Mouse (Mus musculus) liver, embryonic 14.5 days (tissue): Measurements from ENCODE around the gene Gas7. TPM values are rescaled to one million over a fixed set of nuclear protein-coding genes. Genes with fewer than 3 reads are reported as not detected.

Experiments
- ATAC-seq: fragments of 200-750 bp; cut with Nextera tagmentation; 2 replicates; pipeline ENCODE4 v1.8.0; 2017; ENCODE audit warnings: moderate number of reproducible peaks, mild to moderate bottlenecking, moderate library complexity; ENCODE audit not compliant: insufficient read depth
- DNase-seq, 3 experiments: peaks; one replicate each; pipeline ENCODE4 v3.0.0-alpha.2; 2012 to 2013; ENCODE audit warnings: low read depth in 3 of 3, low spot score in 3 of 3
- H3K27ac ChIP-seq: fragments of 300-500 bp; sonication (generic); 2 replicates; pipeline ENCODE4 v1.5.1; 2014; ENCODE audit warnings: moderate library complexity, mild to moderate bottlenecking, control low read depth, inconsistent platforms
- H3K27me3 ChIP-seq: fragments of 300-500 bp; sonication (generic); 2 replicates; pipeline ENCODE4 v1.6.1; 2014; ENCODE audit warnings: mild to moderate bottlenecking, low read length, moderate library complexity; ENCODE audit not compliant: control insufficient read depth, insufficient read depth
- H3K36me3 ChIP-seq: fragments of 300-500 bp; sonication (generic); replicated peaks from 2 replicates; pipeline ENCODE4 v1.6.1; 2014; ENCODE audit warnings: low read depth; ENCODE audit not compliant: control insufficient read depth, insufficient read depth
- H3K4me1 ChIP-seq, 2 experiments: fragments of 200-500 bp in 1 of 2; fragments of 300-500 bp in 1 of 2; sonication (generic) in 1 of 2; replicated peaks; 2 replicates each; pipeline ENCODE4 v1.6.1; 2012 to 2014; ENCODE audit warnings: antibody characterized with exemption in 1 of 2, inconsistent platforms in 1 of 2, low read length in 1 of 2; ENCODE audit not compliant: control insufficient read depth in 2 of 2, insufficient read depth in 2 of 2
- H3K4me2 ChIP-seq: fragments of 300-500 bp; sonication (generic); 2 replicates; pipeline ENCODE4 v1.6.1; 2014; ENCODE audit warnings: low read depth, mild to moderate bottlenecking, control low read depth, moderate library complexity
- H3K4me3 ChIP-seq, 2 experiments: fragments of 200-500 bp in 1 of 2; fragments of 300-500 bp in 1 of 2; sonication (generic) in 1 of 2; 2 replicates each; pipeline ENCODE4 v1.5.1; 2012 to 2014; ENCODE audit warnings: low read depth in 2 of 2, low read length in 2 of 2, mild to moderate bottlenecking in 2 of 2, control low read depth in 1 of 2, inconsistent platforms in 1 of 2, moderate library complexity in 1 of 2; ENCODE audit not compliant: insufficient read depth in 1 of 2
- H3K9ac ChIP-seq: fragments of 300-500 bp; sonication (generic); replicated peaks from 2 replicates; pipeline ENCODE4 v1.6.1; 2014; ENCODE audit warnings: mild to moderate bottlenecking, control low read depth, moderate library complexity
- H3K9me3 ChIP-seq: fragments of 300-500 bp; sonication (generic); 2 replicates; pipeline ENCODE4 v1.6.1; 2016; ENCODE audit warnings: low read length, mixed read lengths; ENCODE audit not compliant: control insufficient read depth
- CTCF ChIP-seq: IDR thresholded peaks from 2 replicates; pipeline ENCODE4 v1.5.1; 2016; ENCODE audit warnings: antibody characterized with exemption, low read depth, control low read depth
- EP300 ChIP-seq: IDR thresholded peaks from 2 replicates; pipeline ENCODE4 v1.6.1; 2016; ENCODE audit warnings: antibody characterized with exemption, low read depth
- WGBS: fragments of 180-500 bp; shearing (Covaris S2); extraction: QIAGEN DNeasy Blood & Tissue Kit; methylation state at CpG from one replicate; pipeline ENCODE4 v1.1.7; 2014; ENCODE audit not compliant: insufficient replicate concordance; 5-methylcytosine and 5-hydroxymethylcytosine counted together
- polyA plus RNA-seq, 2 experiments: library from polyadenylated mRNA; depleted of rRNA in 1 of 2; stranded (reverse) in 1 of 2; unstranded in 1 of 2; fragments of >200 nt; fragmentation: Nextera tagmentation in 1 of 2; extraction: Ambion mirVana in 1 of 2; gene quantifications; 2 replicates each; pipeline versions ENCODE4 v1.2.1 to v1.2.3; 2012 to 2014

Gas7 gene
- polyA plus RNA-seq, 2 experiments = 0.49 to 1.1 TPM

DNA sequence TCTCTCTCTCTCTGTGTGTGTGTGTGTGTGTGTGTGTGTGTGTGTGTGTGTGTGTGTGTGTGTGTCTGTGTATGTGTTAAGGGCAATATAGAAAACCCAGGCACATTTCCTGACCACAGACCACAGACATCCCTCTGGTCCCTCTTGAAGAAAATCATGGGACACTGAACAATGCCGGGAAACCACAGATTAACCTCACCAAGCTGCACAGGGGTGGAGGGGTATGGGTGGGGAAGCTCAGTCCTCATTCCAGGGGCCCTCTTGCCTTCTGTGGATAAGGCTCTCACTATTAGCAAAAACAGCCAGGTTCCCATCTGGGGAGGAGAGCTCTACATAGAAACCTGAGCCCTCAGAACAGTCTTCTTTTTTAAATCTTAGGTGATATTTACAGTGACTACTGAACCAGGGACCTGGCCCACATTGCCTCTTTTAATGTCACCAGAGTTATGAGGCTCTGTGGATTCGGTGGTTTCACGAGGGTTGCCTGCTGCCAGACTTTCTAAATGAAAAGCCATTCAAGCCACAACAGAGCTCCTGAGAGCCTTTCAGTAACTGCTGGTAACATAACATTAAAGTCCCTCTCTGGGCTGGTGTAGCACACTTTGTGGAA, 178.5 kb downstream of the Gas7 start:
- Histone ChIP-seq H3K4me3 (no peak overlapping the region), H3K27me3 (no peaks in the 10 kb centered on the region), H3K4me2 (no peak overlapping the region), H3K4me1 (0 out of 4 replicates have a peak, but pooled peaks cover 0 to under 1% of the 10 kb centered on the region in 2 experiments), H3K36me3 (no peaks in the 10 kb centered on the region), H3K9ac (no peak overlapping the region), H3K27ac (no peak overlapping the region), H3K9me3 (no peaks in the 10 kb centered on the region)
- ATAC-seq = no peak
- DNase-seq = no peak
- TF ChIP-seq CTCF (no peak), EP300 (no peak)
- WGBS = 20% methylated on average over 3 of the region's 3 CpGs

DNA sequence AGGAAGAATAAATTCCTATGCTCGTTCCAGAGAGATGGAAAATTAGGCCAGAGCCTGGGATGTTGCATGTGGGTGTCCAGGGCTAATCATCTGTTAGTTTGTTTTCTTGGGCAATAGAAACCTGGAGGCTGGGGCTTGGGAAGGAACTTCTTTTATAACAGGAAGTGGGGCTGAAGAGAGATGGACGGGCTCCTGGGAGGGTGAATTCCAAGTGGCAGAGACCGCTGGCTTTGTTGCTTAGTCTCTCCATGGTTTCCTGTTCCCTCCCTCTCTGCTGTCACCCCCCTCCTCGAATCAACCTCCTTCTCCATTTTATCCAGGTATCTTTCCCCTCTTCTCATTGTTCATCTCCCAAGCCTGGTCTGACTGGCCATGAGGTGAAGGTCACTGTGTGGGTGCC, 181.0 kb downstream of the Gas7 start:
- Histone ChIP-seq H3K27me3 (no peaks in the 10 kb centered on the region), H3K4me2 (no peak overlapping the region), H3K27ac (no peak overlapping the region), H3K36me3 (no peaks in the 10 kb centered on the region), H3K4me3 (no peak overlapping the region), H3K9ac (no peak overlapping the region), H3K9me3 (no peaks in the 10 kb centered on the region), H3K4me1 (no peaks in the 10 kb centered on the region)
- TF ChIP-seq EP300 = no peak
- TF ChIP-seq CTCF = no peak
- no peak for DNase-seq
- 20% methylated on average over 4 of the region's 4 CpGs for whole genome bisulfite sequencing
- ATAC-seq = no peak

DNA sequence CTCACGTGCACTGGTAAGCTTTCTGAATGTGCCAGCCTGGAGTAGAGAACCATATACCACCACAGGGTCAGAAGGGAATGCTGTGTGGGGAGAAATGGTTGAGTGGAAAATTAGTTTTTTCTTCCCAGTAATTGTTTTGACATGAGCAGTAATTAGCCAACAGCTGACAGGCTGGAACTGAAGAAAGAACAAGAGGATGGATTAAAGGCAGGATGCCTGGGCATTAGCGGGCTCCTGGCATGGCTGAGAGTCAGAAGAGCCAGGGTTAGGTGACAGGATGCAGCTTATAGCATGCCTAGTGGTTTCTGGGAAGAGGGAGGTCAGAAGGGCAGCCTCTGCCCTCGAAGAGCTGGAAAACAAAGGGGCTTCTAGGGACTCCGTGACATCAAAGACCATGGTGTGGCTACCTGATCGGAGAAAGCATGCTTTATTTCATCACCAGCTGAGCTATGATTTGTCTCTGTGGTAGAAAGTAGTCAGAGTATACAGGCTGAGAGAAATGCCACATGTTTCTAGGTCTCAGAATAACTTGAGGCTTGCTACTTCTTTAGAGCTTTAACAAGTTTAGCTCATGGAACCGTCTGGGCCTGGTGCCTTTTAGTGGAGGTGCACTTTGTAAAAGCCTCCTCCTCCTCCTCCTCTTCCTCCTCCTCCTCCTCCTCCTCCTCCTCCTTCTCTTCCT, 181.8 kb downstream of the Gas7 start:
- WGBS = 37% methylated on average over 6 of the region's 6 CpGs
- no peak for DNase-seq
- TF ChIP-seq EP300 = no peak
- no peak for TF ChIP-seq CTCF
- H3K9me3 ChIP-seq = no peaks in the 10 kb centered on the region
- H3K36me3 ChIP-seq = no peaks in the 10 kb centered on the region
- no peak overlapping the region for H3K27ac ChIP-seq
- H3K4me1 ChIP-seq = no peaks in the 10 kb centered on the region
- no peaks in the 10 kb centered on the region for H3K27me3 ChIP-seq
- H3K9ac ChIP-seq = no peak overlapping the region
- H3K4me3 ChIP-seq = no peak overlapping the region
- no peak for ATAC-seq
- H3K4me2 ChIP-seq = no peak overlapping the region

DNA sequence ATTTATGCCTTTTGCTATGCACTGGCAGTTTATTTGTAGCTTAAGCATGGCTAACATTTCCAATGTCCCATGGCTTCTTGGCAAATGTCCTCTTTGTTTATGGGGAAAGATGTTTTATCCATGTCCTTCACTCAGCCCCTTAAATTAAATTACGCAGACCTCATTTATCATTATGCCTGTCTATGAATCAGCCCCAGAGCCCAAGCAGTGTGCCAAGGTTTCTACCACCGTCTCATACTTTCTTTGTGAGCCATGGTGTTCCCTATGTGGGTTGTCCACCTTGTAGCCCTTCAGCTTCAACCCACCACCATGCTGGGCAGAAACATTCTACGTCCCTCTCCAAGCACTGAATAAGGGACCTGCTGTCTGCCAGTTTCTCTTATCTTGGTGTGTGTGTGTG, 183.2 kb downstream of the Gas7 start:
- 65% methylated on average over 3 of the region's 3 CpGs for WGBS
- no peaks in the 10 kb centered on the region for H3K4me1 ChIP-seq
- no peak for ATAC-seq
- no peaks in the 10 kb centered on the region for H3K9me3 ChIP-seq
- no peak overlapping the region for H3K4me3 ChIP-seq
- no peak overlapping the region for H3K4me2 ChIP-seq
- DNase-seq = no peak
- TF ChIP-seq CTCF (no peak), EP300 (no peak)
- no peaks in the 10 kb centered on the region for H3K36me3 ChIP-seq
- H3K27ac ChIP-seq = no peak overlapping the region
- H3K9ac ChIP-seq = no peak overlapping the region
- no peaks in the 10 kb centered on the region for H3K27me3 ChIP-seq

DNA sequence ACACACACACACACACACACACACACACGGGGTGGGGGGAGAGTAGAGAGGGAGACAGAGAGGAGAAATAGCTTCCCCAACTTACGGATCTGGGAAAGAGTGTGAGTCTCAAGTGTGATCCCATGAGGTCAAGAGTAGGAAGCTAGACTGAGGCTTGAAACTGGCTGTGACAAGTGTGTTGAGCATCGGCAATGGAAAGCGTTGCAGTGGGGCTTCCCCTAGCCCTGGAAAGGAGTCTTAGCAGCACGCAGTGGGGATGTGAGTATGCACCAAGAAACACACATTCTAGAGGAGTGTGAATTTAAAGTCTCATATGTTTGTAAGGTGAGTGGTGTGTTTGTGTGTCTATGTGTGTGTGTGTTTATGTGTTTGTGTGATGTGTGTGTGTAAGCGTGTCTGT, 185.1 kb downstream of the Gas7 start:
- Histone ChIP-seq H3K9ac (no peak overlapping the region), H3K27ac (no peak overlapping the region), H3K27me3 (no peaks in the 10 kb centered on the region), H3K4me1 (no peaks in the 10 kb centered on the region), H3K4me3 (no peak overlapping the region), H3K9me3 (no peaks in the 10 kb centered on the region), H3K4me2 (no peak overlapping the region), H3K36me3 (no peaks in the 10 kb centered on the region)
- 63% methylated on average over 6 of the region's 6 CpGs for WGBS
- no peak for TF ChIP-seq CTCF
- TF ChIP-seq EP300 = no peak
- no peak for DNase-seq
- ATAC-seq = no peak
